Mouse (Mus musculus): ENCODE measurements around the gene Trib2.
A peak's percentile ranks its signal among the peaks of the same experiment; 100 is the strongest.

Gene Trib2

GRCm38 (mm10) chr12:15771686-15772085, 45.0 kb downstream of the Trib2 start:
- no peak for ATAC-seq (ENCODE audit: insufficient number of reproducible peaks, low FRiP score, low TSS enrichment)

- ATAC-seq (ENCODE audit: insufficient number of reproducible peaks, low FRiP score, low TSS enrichment), result no peak
Measured at GRCm38 (mm10) chr12:15768536-15768935, 48.2 kb downstream of the Trib2 start.

- peak; percentile 49; the same call in 1 of the 2 replicates for ATAC-seq (ENCODE audit: insufficient number of reproducible peaks, low FRiP score, low TSS enrichment)
Measured at GRCm38 (mm10) chr12:15765996-15766395, 50.7 kb downstream of the Trib2 start.

GRCm38 (mm10) chr12:15765238-15765637, 51.5 kb downstream of the Trib2 start:
- ATAC-seq (ENCODE audit: insufficient number of reproducible peaks, low FRiP score, low TSS enrichment), result no peak

GRCm38 (mm10) chr12:15761453-15762116, 55.1 kb downstream of the Trib2 start:
- no peak for ATAC-seq (ENCODE audit: insufficient number of reproducible peaks, low FRiP score, low TSS enrichment)

GRCm38 (mm10) chr12:15760684-15761083, 56.0 kb downstream of the Trib2 start:
- no peak for ATAC-seq (ENCODE audit: insufficient number of reproducible peaks, low FRiP score, low TSS enrichment)

- peak; percentile 61 for ATAC-seq (ENCODE audit: insufficient number of reproducible peaks, low FRiP score, low TSS enrichment)
Measured at GRCm38 (mm10) chr12:15758866-15759265, 57.9 kb downstream of the Trib2 start.

- ATAC-seq (ENCODE audit: insufficient number of reproducible peaks, low FRiP score, low TSS enrichment), result no peak
Measured at GRCm38 (mm10) chr12:15757351-15757750, 59.4 kb downstream of the Trib2 start.

- ATAC-seq (ENCODE audit: insufficient number of reproducible peaks, low FRiP score, low TSS enrichment), result no peak
Measured at GRCm38 (mm10) chr12:15755030-15755690, 61.6 kb downstream of the Trib2 start.

- no peak for ATAC-seq (ENCODE audit: insufficient number of reproducible peaks, low FRiP score, low TSS enrichment)
Measured at GRCm38 (mm10) chr12:15754602-15755001, 62.1 kb downstream of the Trib2 start.

GRCm38 (mm10) chr12:15749646-15750195, 67.0 kb downstream of the Trib2 start:
- no peak for ATAC-seq (ENCODE audit: insufficient number of reproducible peaks, low FRiP score, low TSS enrichment)

GRCm38 (mm10) chr12:15745752-15746151, 71.0 kb downstream of the Trib2 start:
- ATAC-seq (ENCODE audit: insufficient number of reproducible peaks, low FRiP score, low TSS enrichment), result no peak
